In genomic region chr12:98343653-98344052, GRCm38 (mm10) we compare ENCODE assay signal across 23 mouse cellular contexts.
DNase-seq lines count a peak whose midpoint lies in the region; ATAC-seq lines count a peak whose summit lies in the region.
"Had no signal": no experiment of that assay in that cellular context is flagged by ENCODE, and none has a peak within 500 bp of the region (broad histone marks: within the 10 kb centered on the region; RNA-seq: fewer than 3 reads in every experiment).

No protein-coding gene starts in this region.

- ATAC-seq in cerebellum, adult (ENCODE audit: insufficient number of reproducible peaks, low FRiP score, low TSS enrichment) = no peak
- ATAC-seq: forebrain, postnatal 0 days; inflammation-experienced regulatory T-cells, adult 6 months had no signal

- DNase-seq in frontal cortex, adult 2 months (ENCODE audit: extremely low spot score in 1 of 2, low spot score in 1 of 2) = peak; percentile 23 to 67
- DNase-seq in frontal cortex, postnatal 25 days (ENCODE audit: low spot score in 2 of 2) = no peak
- peak; percentile 5 for DNase-seq in A20 (ENCODE audit: low read depth, low spot score)
- DNase-seq in left cerebral cortex, adult 9 months (ENCODE audit: low spot score in 2 of 2) = peak; percentile 28 to 44
- peak; percentile 29 to 50 for DNase-seq in right cerebral cortex, postnatal 10 days (ENCODE audit: low spot score in 2 of 2)
- no peak for DNase-seq in layer of hippocampus, adult 18-20 months (ENCODE audit: low spot score in 2 of 2)
- DNase-seq: adrenal gland, postnatal 14 days; cerebellum, adult 2 months; cerebellum, postnatal 14 days; forebrain, postnatal 0 days; heart, postnatal 14 days; kidney, adult 18-20 months; kidney, postnatal 36 days; layer of hippocampus, postnatal 36 days; liver; lung, adult 2 months; lung, postnatal 10 days; midbrain, embryonic 14.5 days; spleen, adult 18-20 months; thymus, adult 2 months; thymus, postnatal 36 days had no signal

Comparison
In these comparisons a context has a peak if more than half of its experiments do, and no peak if none do; other contexts are left out.
1. DNase-seq: peak in frontal cortex, adult 2 months (2 of 2), A20 (single experiment), left cerebral cortex, adult 9 months (2 of 2) and right cerebral cortex, postnatal 10 days (2 of 2); none in frontal cortex, postnatal 25 days (0 of 2) and layer of hippocampus, adult 18-20 months (0 of 2).